Mouse (Mus musculus): ENCODE results near the gene Apobec2.
A peak's percentile ranks its signal among the peaks of the same experiment; 100 is the strongest.
"Not testable (repeated sequence)": the region's sequence is repeated elsewhere in the genome, so short reads cannot be mapped to it uniquely, and the experiment has no call there.

Apobec2 gene

GRCm38 (mm10) chr17:48432158-48432980 lies at the start of gene Apobec2:
Apobec2 (minus strand) TSS chr17:48432930.
- no peak for DNase-seq (ENCODE audit: low read depth, low spot score)

GRCm38 (mm10) chr17:48479952-48480351 lies 47.2 kb upstream of the Apobec2 start:
- DNase-seq (ENCODE audit: low read depth, low spot score) = peak; percentile 18

- no peak for DNase-seq (ENCODE audit: low read depth, low spot score)
These were observed 42.7 kb upstream of the Apobec2 start for GRCm38 (mm10) chr17:48475444-48475843.

DNA sequence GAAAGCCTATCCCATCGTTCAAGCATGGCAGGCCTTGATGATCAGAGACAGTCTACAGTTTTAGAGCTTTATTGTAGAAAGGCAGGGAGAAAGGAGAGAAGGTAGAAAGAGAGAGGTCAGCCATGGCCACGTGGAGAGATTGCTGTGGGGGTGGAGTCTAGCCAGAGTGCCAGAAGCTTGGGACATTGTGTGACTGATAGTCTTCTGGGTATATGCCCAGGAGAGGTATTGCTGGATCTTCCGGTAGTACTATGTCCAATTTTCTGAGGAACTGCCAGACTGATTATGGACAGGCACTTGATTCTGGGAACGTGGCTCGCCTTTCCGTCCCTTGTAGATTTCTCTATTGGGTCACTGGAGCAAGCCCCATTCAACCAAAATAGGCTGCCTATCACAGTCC lies 41.6 kb upstream of the Apobec2 start:
- not testable (repeated sequence) for DNase-seq (ENCODE audit: low read depth, low spot score)

GRCm38 (mm10) chr17:48467395-48468231 lies 34.9 kb upstream of the Apobec2 start:
- DNase-seq (ENCODE audit: low read depth, low spot score) = peak; percentile 43

DNA sequence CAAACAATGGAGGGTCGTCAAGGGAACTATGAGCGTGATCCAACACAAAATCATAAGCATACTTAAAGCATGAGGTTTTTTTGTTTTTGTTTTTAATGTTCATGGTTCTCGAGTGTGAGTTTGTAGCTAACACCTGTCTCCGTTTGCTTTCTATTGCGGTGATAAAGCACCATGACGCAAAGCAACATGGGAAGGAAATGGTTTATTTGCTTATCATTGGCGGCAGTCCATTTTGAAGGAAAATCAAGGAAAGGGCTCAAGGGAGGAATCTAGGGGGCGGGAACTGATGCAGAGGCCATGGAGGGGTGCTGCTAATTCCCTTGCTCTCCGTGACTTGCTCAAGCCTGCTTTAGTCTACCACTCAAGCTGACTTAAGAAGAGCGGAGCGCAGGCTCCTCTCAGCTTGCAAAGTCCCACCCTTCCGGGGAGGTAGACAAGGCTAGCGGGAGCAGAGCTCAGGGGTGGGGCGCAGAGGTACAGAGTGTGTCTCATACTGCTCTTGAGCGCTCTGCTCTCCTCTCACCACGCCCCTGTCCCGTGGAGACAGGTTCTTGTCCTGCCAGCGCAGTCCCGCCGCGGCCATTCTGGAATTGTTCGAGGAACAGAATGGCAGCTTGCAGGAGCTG lies 34.2 kb upstream of the Apobec2 start:
- DNase-seq (ENCODE audit: low read depth, low spot score) = no peak

DNA sequence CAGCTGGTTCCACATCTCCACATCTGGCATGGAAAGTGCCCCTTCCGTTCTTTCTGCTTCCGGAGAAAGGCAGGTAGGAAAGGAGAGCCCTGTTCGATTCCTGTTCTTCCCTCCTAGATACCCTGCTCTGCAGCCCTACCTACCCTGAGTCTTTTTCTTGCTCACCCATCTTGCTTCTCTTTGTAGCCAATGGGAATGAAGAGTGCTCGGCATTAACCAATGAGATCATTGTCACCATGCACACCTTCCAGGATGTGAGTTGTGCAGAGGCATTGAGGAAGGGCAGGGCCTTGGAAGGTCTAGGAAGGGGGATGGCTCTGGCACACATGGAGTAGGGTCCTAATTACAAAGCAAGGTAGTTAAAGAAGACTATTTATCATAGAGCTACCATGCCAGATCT lies 30.7 kb upstream of the Apobec2 start:
- DNase-seq (ENCODE audit: low read depth, low spot score) = no peak

- DNase-seq (ENCODE audit: low read depth, low spot score) = no peak
These were observed 29.4 kb upstream of the Apobec2 start for GRCm38 (mm10) chr17:48462096-48462495.

DNA sequence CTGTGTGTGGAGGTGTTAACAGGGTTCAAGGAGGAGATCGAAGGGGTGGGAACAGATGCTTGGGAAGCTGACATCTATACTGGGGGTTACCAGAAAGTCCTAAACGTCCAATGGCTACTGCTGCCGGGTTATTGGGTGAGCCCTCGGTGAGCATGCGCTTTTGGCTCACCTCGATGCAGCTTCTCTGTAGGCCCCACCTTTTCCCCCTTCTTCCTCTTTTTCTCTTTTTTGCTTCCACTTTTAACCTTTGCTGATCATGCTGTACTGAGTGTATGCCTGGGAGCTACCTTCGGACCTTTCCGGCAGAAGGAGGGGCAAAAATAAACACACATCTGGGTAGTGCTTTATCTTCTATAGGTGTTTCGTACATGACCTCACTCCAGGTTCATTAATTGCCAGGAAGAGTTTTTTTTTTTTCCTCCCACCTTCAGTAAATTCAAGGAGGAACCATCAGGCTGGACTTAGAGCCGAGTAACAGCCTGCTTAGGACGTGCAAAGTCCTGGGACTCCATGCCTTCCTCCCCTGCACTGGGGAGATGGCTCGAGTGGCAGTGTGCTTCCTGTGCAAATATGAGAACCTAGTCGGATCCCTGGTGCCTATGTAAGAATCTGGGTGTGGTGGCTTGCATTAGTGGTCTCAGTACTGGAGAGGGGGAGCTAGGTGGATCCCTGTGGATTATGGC lies 25.4 kb upstream of the Apobec2 start:
- DNase-seq (ENCODE audit: low read depth, low spot score) = no peak

DNA sequence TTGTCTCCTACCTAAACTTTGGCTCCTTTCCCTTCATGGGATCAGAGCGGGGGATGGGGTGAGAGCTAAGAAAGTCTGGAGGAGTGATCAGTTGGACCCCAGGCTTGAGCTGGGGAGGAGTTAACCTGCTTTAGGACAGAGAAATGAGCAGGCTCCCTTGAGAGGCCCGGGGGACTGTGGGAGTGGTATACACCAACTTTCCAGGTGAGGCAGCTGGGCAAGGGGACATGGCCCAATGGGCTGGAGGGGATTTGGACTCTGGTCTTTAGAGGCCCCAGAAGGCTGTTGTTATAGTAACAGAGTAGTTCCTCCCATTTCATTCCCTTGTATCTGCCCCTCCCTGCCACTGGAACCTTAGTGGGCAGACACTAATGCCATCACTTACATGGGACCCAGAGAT lies 23.2 kb upstream of the Apobec2 start:
- DNase-seq (ENCODE audit: low read depth, low spot score) = no peak

GRCm38 (mm10) chr17:48454688-48455087 lies 22.0 kb upstream of the Apobec2 start, which contains the start of gene Unc5cl:
Unc5cl (plus strand) TSS chr17:48454901.
- DNase-seq (ENCODE audit: low read depth, low spot score) = no peak

- no peak for DNase-seq (ENCODE audit: low read depth, low spot score)
These were observed 21.5 kb upstream of the Apobec2 start for GRCm38 (mm10) chr17:48454190-48454589.

DNA sequence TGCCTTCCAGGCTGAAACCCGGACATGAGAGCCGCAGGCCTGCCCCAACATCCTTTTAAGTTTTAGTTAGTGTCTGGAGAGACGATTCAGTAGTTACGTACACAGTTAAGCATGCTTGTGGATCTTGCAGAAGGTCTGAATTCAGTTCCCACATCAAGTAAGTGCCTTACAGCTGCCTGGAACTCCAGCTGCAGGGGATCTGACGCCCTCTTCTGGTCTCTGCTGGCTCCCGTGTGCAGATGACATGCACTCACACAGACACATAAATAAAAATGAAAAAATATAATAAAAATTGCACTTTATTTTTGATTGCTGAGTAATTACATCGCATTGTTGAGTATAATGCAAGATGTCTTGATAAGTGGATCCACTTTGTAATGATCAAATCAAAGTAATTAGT lies 20.8 kb upstream of the Apobec2 start:
- DNase-seq (ENCODE audit: low read depth, low spot score) = no peak

DNA sequence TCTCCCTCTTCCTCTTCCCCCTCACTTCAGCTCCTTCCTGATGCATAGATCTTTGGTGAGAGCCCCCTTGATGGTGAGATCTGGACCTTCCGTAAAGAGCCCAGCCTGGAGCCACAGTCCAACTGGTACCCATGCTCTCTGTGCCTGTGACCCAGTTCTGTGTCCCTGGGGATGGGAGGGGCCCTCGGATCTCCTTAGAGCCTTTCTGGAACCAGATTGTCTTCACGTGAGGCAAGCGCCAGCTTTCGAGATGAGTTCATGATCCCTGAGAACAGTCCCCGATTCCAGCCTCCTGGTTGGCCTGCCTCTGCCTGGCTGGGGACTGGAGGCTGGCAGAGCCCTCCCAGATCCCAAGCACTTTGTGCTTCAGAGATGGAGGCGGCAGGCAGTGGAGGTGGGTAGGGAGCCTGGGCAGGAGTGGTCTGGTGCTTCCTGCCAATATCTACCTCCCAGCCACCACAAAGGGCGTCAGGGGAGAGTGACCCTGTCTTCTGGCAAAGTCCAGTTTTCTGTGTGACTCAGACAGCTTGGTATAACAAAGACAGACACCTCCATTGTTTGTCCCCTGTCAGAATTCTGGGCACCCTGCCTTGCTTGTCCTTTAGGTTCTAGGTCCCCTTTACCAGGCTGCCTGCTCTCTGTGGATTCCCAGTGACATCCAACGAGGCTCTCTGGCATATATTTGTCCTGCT lies 19.2 kb upstream of the Apobec2 start:
- DNase-seq (ENCODE audit: low read depth, low spot score) = no peak

- DNase-seq (ENCODE audit: low read depth, low spot score) = no peak
These were observed 18.6 kb upstream of the Apobec2 start, which contains the start of gene Tspo2 for GRCm38 (mm10) chr17:48451353-48451675. Tspo2 (minus strand) TSS chr17:48451522.

DNA sequence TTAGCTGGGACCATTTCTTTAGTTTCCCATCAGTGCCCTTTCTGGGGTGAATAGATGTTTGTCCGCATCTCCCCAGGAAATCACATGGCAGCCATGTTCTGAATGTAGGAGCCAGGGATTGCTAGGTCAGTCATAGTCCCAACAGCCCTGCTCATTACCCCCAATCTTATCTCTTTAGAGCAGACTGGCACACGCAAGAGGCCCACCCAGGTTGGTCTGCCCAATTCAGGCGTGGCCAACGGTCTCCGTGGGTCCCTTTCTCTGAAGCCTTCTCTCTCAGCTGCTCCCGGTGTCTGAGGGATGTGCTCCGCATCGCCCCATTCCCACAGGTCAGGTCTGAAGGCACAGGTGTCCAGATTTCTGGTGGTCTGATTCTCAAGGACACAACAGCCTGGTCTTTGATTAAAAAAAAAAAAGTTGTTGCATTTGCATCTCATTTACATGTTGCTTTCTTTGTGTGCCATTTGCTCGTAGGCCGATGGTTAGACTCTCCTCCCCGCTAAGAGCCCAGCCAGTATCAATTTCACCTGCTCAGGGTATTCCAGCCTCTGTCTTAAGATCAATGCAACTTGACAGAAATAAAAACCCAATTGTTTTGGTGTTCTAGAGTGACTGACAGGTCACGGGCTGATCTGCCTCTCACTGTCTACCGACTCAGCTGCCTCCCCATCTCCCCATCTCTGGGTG lies 18.1 kb upstream of the Apobec2 start:
- DNase-seq (ENCODE audit: low read depth, low spot score) = no peak

GRCm38 (mm10) chr17:48447675-48448074 lies 14.9 kb upstream of the Apobec2 start:
- no peak for DNase-seq (ENCODE audit: low read depth, low spot score)

GRCm38 (mm10) chr17:48443542-48444145 lies 10.9 kb upstream of the Apobec2 start:
- no peak for DNase-seq (ENCODE audit: low read depth, low spot score)

- no peak for DNase-seq (ENCODE audit: low read depth, low spot score)
These were observed 10.2 kb upstream of the Apobec2 start for GRCm38 (mm10) chr17:48442745-48443457.

Measured in brain, embryonic 18.5 days (tissue).